Mouse (Mus musculus): ENCODE measurements around the gene Hopx.

DNA sequence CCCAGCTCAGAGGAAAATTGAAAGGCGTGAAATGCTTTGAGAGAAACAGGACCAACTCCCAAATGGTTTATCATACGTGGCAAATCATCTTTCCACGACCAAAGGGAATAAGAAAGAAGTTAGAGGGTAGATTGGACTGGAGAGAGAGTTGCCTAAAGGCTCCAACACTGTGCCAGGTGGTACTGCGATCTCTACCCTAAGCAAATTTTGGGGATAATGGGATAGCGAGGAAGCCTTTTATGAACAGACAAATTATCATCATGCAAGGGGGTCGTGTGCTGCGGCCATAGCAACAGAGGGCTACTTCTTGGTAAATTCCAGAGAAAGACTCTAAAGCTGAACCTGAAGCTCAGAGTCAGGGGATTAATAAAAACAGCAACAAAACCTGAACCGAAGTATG lies 21.0 kb downstream of the Hopx start:
- no peak for TF ChIP-seq POLR2A (IDR thresholded peaks at IDR 0.05; ENCODE audit: low read depth, low read length)
- no peak for TF ChIP-seq CTCF (IDR thresholded peaks at IDR 0.05; ENCODE audit: borderline replicate concordance, insufficient read depth, low read length)

Data from embryonic fibroblast, embryonic 13.5 days (primary cell).